Mouse (Mus musculus): ENCODE measurements around the gene Bpifa2.

DNA sequence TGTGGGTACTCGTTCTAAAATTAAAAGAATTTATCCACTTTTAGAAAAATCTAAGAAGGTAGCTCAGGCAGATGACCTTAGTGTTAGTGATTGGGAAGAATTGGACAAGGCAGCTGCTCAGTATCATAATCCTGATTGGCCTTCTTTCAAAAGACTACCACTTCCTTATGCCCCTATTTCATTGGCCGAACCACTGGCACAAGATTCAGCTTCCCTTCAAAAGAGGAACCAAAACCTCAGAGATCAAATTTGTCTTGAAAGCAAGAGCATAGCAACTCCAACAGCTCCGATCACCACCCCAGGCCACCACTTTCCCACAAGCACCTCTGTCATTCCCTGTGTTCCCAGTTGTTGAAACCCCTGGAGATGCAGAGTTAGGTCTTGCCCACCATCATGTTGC, 36.7 kb downstream of the Bpifa2 start:
- no peak for TF ChIP-seq CTCF (IDR thresholded peaks at IDR 0.05; ENCODE audit: extremely low read depth, insufficient read depth, low read length)
- no peak for TF ChIP-seq POLR2A (IDR thresholded peaks at IDR 0.05; ENCODE audit: extremely low read depth, insufficient read depth, low read length)
